Mouse (Mus musculus) central nervous system, embryonic 11.5 days (tissue): ENCODE data around the gene Gcc1. TPM values are rescaled to one million over a fixed set of nuclear protein-coding genes. Genes with fewer than 3 reads are reported as not detected.

ENCODE experiments used
- polyA plus RNA-seq: library from polyadenylated mRNA; depleted of rRNA; stranded (reverse); fragments of >200 nt; gene quantifications from 2 replicates; pipeline ENCODE4 v1.2.3, GENCODE M21; 2012; rRNA removed

Gcc1 gene
- polyA plus RNA-seq, result 7.2 and 10.7 TPM in 2 replicates

DNA sequence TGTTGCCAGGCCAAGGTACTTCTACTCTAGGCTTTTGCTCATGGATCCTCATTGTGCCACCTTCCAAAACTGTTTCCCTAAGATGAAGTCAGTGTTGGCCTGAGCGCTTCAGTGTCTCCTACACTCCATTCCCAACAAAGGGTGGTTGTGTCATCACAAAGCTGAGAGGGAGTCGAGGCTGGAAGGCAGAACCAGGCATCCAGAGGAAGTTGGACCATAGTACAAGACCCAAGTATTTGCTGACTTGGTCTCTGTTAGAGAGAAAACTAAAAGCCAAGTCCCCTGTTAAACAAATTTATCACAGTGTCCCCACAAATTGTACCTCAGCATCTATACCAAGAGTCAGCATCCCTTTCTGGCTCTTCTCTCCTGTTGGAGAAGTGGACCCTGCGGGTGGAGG, at the start of gene Gcc1:
TSS of gene Gcc1 (minus strand) at position 101 of the 400 bp plus-strand sequence.

DNA sequence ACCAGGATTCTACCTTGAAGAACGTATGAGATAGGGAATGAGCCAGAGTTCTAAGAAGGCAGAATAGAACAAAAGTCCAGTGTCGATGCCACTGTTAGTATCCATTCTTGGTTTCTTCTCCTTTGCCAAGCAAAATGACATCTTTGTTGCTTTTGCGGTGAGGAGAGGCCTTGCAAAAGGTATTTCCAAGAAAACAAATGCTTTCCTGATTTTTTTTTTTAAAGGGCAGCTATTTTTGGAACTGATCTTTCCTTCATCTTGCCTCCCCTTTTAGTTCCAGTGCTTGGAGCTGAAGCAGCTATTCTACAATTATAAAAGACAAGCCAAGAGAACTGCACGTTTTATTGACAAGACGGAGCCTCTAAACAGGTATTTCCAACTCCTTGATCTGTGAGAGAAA, 46.6 kb upstream of the Gcc1 start, which contains the start of gene Snd1:
TSS of gene Snd1 (plus strand) at position 301 of the 400 bp plus-strand sequence.

DNA sequence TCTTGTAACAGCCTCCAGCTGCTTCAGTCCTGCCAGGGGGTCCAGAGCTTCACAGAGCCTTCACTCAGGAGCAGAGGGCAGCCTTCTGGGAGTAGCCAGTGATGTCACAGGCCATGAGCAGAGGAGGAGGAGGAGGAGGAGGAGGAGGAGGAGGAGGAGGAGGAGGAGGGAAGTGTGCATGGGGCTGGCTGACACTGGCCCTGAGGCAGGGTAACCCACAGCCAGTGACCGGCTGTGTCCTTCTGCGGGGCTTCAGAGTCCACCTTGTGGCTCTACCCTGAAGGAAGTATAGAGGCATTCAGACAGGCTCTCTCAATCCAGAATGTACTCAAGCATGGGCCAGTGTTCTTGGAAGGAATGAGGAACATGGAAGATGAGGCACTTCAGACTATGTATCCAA, 21.1 kb upstream of the Gcc1 start, which contains the start of gene Pax4:
TSS of gene Pax4 (minus strand) at position 101 of the 400 bp plus-strand sequence.

DNA sequence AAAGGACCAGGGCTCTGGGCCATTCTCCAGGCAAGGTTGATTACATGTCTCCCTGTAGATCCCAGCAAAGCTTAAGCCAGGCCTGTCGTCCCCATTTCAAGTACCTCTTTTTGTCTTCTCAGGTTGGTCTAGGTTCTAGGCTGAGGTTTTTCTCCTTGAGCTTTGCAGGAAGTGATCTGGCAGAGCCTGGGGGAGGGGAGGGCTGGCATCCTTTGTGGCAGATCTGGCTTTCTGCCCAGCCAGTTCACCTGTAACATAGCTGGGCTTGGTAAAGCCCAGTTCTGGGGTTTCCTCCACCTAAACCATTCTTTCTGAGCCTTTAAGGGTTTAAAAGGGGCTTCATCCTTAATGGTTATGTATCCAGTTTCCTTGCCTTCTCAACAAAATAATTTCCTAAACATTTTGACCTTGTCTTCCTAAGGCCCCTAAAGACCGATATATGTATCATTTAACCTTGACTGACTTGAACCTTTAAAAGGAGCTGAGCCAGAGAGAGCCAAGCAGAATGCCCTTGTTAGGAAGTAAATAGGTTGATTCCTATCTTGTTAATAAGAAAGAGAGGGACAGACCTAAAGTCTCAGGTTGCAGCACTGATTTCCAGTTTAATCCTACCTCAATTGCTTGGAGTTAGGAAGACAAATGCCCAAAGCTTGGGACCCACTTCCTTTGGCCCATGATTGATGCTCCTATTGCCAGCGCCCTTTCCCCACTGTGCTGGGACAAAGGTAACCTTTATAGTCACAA, 922 bp downstream of the Gcc1 start, which contains the start of gene Fscn3:
TSS of gene Fscn3 (plus strand) at position 694 of the 744 bp plus-strand sequence.

DNA sequence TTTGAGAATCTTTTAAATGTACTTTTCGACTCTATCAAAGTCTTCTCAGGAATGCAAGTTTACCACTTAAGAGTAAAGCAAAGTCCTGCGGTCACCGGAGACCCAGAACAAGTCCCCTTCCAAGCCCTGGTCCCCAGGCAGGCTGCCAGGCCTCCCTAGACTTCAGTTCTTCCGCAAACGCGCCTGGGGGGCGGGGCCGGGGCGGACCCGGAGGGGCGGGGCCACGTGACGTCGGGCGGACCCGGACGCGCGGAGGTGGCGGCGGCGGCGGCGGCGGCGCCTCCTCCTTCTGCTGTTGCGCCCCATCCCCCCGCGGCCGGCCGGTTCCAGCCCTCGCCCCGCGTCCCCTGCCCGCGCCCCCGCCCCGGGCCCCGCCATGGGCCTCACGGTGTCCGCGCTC, 4.9 kb downstream of the Gcc1 start, which contains the start of gene Arf5:
TSS of gene Arf5 (plus strand) at position 248 of the 400 bp plus-strand sequence.

DNA sequence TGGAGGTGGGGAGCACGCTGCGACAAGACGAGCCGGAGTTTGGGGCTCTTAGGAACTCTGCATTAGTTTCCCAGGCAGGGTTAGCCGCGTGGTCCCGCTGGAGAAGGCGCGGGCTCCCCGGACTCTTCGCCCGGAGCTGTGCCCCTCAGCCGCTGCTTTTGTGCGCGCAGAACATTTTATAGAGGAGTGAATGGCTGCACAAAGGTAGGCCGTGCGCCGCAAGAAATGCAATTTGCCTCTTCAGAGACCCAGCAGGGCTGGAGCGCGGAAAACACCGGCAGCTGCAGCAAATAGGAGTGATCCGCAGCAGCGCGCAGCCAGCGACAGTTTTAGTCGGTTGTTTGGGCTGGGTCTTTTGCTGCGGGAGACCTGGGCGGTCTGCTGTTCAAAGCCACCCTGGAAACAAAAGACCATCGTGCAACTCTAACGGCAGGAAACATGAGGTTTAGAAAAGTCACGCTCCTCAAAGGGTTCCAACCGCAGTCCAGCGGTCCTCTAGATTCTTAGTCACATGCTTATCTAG, 30.4 kb downstream of the Gcc1 start, which contains the start of gene Zfp800:
TSS of gene Zfp800 (minus strand) at position 325 of the 523 bp plus-strand sequence.

Other genes with a start within 250 kb of the Gcc1 start
- 9.4 and 10.6 TPM in 2 replicates for gene Zfp800, start 30.4 kb downstream of the Gcc1 start, polyA plus RNA-seq
- gene Arf5, start 4.8 kb downstream of the Gcc1 start, polyA plus RNA-seq, result 221 and 290 TPM in 2 replicates
- gene Fscn3, start 601 bp downstream of the Gcc1 start, polyA plus RNA-seq, result 0.04 and 0.11 TPM in 2 replicates
- not detected in 2 replicates for gene Pax4, start 21.0 kb upstream of the Gcc1 start, polyA plus RNA-seq
- gene Snd1, start 46.7 kb upstream of the Gcc1 start, polyA plus RNA-seq, result 75.6 and 88.9 TPM in 2 replicates